Mouse (Mus musculus): ENCODE measurements around the gene Cdc42se1. TPM values are rescaled to one million over a fixed set of nuclear protein-coding genes. Genes with fewer than 3 reads are reported as not detected.

Cdc42se1 gene
- polyA plus RNA-seq (2015; fragmentation: Illumina TruSeq; extraction: RNeasy Lipid Tissue Mini Kit (QIAGEN cat#74804); ENCODE audit: insufficient read depth, low replicate concordance), result 160 TPM

DNA sequence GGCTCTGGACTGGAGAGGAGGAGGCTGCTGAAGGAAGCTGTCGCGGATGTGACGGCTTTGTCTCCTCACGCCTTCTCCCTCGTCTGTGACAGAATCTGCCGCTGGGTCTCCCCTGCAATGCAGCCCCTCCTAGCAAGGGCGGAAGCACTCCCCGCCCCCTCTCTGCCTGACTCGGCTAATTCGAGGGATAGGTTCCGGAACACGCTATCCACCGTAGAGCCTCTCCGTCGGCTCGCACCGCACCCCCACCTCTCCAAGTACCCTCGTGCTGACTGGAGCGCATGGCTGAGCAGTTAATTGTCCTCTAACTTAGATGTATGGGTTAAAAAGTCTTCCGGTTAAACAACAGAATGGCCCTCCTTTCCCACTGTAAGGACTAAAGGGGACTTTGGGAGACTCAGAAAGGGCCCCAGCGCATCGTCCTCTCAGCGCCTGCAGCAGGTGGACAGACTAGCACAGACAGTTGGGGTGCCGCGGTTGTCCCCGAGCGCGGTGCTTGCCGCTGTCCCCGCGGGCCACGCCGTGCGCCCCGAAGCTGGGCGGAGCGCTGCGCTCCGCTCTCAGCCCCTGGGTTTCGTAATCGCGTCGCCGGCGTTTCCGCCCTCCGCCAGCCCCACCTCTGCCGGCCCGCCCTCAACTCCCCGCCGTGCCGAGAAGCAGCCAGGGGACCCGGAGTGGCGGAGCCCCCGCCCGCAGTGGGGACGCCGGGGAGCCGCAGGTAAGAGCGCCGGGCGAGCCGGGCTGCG, at the start of gene Cdc42se1:
TSS of gene Cdc42se1 (plus strand) at position 585 of the 746 bp plus-strand sequence.

GRCm38 (mm10) chr3:95217255-95218134, 11.0 kb upstream of the Cdc42se1 start, which contains the start of gene Gabpb2:
Gene Gabpb2, minus strand, starts transcription at chr3:95217916.

DNA sequence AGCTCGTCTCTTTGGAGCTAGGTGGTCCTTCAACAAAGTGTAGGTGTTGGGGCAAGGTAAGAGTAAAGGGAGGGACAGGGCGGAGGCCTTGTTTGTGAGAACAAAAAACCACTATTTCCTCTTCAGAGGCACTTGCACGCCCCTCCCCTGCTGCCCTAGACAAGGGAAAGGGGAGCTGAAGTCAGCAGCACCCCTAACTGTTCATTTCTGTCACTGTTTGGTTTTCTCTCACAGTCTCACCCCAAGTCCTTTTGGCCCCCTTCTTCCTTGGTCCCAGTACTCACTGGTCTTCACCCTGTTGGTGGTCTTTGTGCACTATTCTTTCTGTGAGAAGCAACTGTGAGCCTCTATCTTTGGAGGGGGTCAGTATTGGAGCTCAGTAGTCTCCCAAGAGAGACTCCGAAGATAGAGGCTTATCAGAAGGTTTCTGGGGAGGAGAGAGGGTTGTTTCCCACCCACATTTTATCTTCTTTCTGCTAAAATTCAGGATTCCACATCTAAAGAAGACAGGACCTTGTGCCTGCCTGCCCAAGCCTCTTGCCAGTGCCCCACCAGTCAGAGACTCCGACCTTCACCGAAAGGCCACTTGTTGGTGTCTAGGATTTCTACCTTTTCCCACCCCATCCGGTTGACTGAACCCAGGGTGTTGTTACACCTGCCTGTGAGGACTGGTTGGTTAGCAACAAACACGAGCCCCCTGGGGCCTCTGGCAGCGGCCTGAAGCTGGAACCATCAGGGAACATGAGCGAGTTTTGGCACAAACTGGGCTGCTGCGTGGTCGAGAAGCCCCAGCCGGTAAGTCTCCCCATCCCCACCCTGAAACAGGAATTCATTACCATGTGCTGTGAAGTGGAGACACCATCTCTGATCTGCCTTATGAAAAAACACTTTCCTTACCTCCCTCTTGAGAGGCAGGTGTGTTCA, 3.0 kb downstream of the Cdc42se1 start, which contains the start of gene Mllt11:
TSS of gene Mllt11 (minus strand) at position 874 of the 924 bp plus-strand sequence.

DNA sequence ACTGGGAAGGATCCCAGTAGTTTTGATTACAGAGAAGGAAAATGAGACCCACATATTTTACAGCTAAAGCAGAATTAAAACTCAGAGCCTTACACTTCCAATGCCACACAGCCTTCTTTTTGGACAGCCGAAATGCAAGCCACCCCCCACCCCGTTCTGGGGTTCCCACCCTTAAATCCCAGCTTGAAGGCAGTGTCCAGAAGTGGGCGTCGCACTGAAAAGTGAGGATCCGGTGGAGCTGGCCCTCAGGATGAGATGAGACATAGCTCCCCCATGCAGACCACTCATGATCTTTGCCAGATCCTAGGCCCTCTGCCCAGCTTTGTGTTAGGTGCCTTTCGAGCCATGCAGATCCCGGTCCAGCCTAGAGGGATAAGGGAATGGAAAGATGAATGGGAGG, 13.0 kb downstream of the Cdc42se1 start, which contains the start of gene Gm128:
TSS of gene Gm128 (minus strand) at position 101 of the 400 bp plus-strand sequence.

GRCm38 (mm10) chr3:95250783-95251424, 22.4 kb downstream of the Cdc42se1 start, which contains the start of gene Bnipl:
Gene Bnipl, minus strand, starts transcription at chr3:95251193.

GRCm38 (mm10) chr3:95281216-95282126, 52.9 kb downstream of the Cdc42se1 start, which contains the start of the genes Mindy1 and Prune1:
Gene Mindy1, plus strand, starts transcription at chr3:95281345.
Gene Prune1, minus strand, starts transcription at chr3:95282076.

Other genes starting within 250 kb of the Cdc42se1 start
- gene Zfp687, start 213.3 kb upstream of the Cdc42se1 start, polyA plus RNA-seq (2015; fragmentation: Illumina TruSeq; extraction: RNeasy Lipid Tissue Mini Kit (QIAGEN cat#74804); ENCODE audit: insufficient read depth, low replicate concordance), result 19.5 TPM
- 88.5 TPM for gene Psmd4, start 186.1 kb upstream of the Cdc42se1 start, polyA plus RNA-seq (2015; fragmentation: Illumina TruSeq; extraction: RNeasy Lipid Tissue Mini Kit (QIAGEN cat#74804); ENCODE audit: insufficient read depth, low replicate concordance)
- 20.2 TPM for gene Pip5k1a, start 121.8 kb upstream of the Cdc42se1 start, polyA plus RNA-seq (2015; fragmentation: Illumina TruSeq; extraction: RNeasy Lipid Tissue Mini Kit (QIAGEN cat#74804); ENCODE audit: insufficient read depth, low replicate concordance)
- gene Vps72, start 117.7 kb upstream of the Cdc42se1 start, polyA plus RNA-seq (2015; fragmentation: Illumina TruSeq; extraction: RNeasy Lipid Tissue Mini Kit (QIAGEN cat#74804); ENCODE audit: insufficient read depth, low replicate concordance), result 33.3 TPM
- gene Tmod4, start 104.3 kb upstream of the Cdc42se1 start, polyA plus RNA-seq (2015; fragmentation: Illumina TruSeq; extraction: RNeasy Lipid Tissue Mini Kit (QIAGEN cat#74804); ENCODE audit: insufficient read depth, low replicate concordance), result 3.3 TPM
- 81.2 TPM for gene Scnm1, start 94.7 kb upstream of the Cdc42se1 start, polyA plus RNA-seq (2015; fragmentation: Illumina TruSeq; extraction: RNeasy Lipid Tissue Mini Kit (QIAGEN cat#74804); ENCODE audit: insufficient read depth, low replicate concordance)
- 10.1 TPM for gene Lysmd1, start 94.6 kb upstream of the Cdc42se1 start, polyA plus RNA-seq (2015; fragmentation: Illumina TruSeq; extraction: RNeasy Lipid Tissue Mini Kit (QIAGEN cat#74804); ENCODE audit: insufficient read depth, low replicate concordance)
- 32.9 TPM for gene Tnfaip8l2, start 86.4 kb upstream of the Cdc42se1 start, polyA plus RNA-seq (2015; fragmentation: Illumina TruSeq; extraction: RNeasy Lipid Tissue Mini Kit (QIAGEN cat#74804); ENCODE audit: insufficient read depth, low replicate concordance)
- gene Sema6c, start 68.3 kb upstream of the Cdc42se1 start, polyA plus RNA-seq (2015; fragmentation: Illumina TruSeq; extraction: RNeasy Lipid Tissue Mini Kit (QIAGEN cat#74804); ENCODE audit: insufficient read depth, low replicate concordance), result 0.69 TPM
- gene Gabpb2, start 10.8 kb upstream of the Cdc42se1 start, polyA plus RNA-seq (2015; fragmentation: Illumina TruSeq; extraction: RNeasy Lipid Tissue Mini Kit (QIAGEN cat#74804); ENCODE audit: insufficient read depth, low replicate concordance), result 109 TPM
- gene Mllt11, start 3.4 kb downstream of the Cdc42se1 start, polyA plus RNA-seq (2015; fragmentation: Illumina TruSeq; extraction: RNeasy Lipid Tissue Mini Kit (QIAGEN cat#74804); ENCODE audit: insufficient read depth, low replicate concordance), result 24.0 TPM
- gene Gm128, start 12.9 kb downstream of the Cdc42se1 start, polyA plus RNA-seq (2015; fragmentation: Illumina TruSeq; extraction: RNeasy Lipid Tissue Mini Kit (QIAGEN cat#74804); ENCODE audit: insufficient read depth, low replicate concordance), result not detected
- not detected for gene Bnipl, start 22.5 kb downstream of the Cdc42se1 start, polyA plus RNA-seq (2015; fragmentation: Illumina TruSeq; extraction: RNeasy Lipid Tissue Mini Kit (QIAGEN cat#74804); ENCODE audit: insufficient read depth, low replicate concordance)
- gene Mindy1, start 52.6 kb downstream of the Cdc42se1 start, polyA plus RNA-seq (2015; fragmentation: Illumina TruSeq; extraction: RNeasy Lipid Tissue Mini Kit (QIAGEN cat#74804); ENCODE audit: insufficient read depth, low replicate concordance), result 37.6 TPM
- 13.4 TPM for gene Prune1, start 53.3 kb downstream of the Cdc42se1 start, polyA plus RNA-seq (2015; fragmentation: Illumina TruSeq; extraction: RNeasy Lipid Tissue Mini Kit (QIAGEN cat#74804); ENCODE audit: insufficient read depth, low replicate concordance)
- 6.3 TPM for gene Anxa9, start 78.4 kb downstream of the Cdc42se1 start, polyA plus RNA-seq (2015; fragmentation: Illumina TruSeq; extraction: RNeasy Lipid Tissue Mini Kit (QIAGEN cat#74804); ENCODE audit: insufficient read depth, low replicate concordance)
- gene Cers2, start 86.1 kb downstream of the Cdc42se1 start, polyA plus RNA-seq (2015; fragmentation: Illumina TruSeq; extraction: RNeasy Lipid Tissue Mini Kit (QIAGEN cat#74804); ENCODE audit: insufficient read depth, low replicate concordance), result 215 TPM
- gene Setdb1, start 128.5 kb downstream of the Cdc42se1 start, polyA plus RNA-seq (2015; fragmentation: Illumina TruSeq; extraction: RNeasy Lipid Tissue Mini Kit (QIAGEN cat#74804); ENCODE audit: insufficient read depth, low replicate concordance), result 47.4 TPM
- gene 4930558C23Rik, start 174.1 kb downstream of the Cdc42se1 start, polyA plus RNA-seq (2015; fragmentation: Illumina TruSeq; extraction: RNeasy Lipid Tissue Mini Kit (QIAGEN cat#74804); ENCODE audit: insufficient read depth, low replicate concordance), result not detected
- 57.5 TPM for gene Arnt, start 205.7 kb downstream of the Cdc42se1 start, polyA plus RNA-seq (2015; fragmentation: Illumina TruSeq; extraction: RNeasy Lipid Tissue Mini Kit (QIAGEN cat#74804); ENCODE audit: insufficient read depth, low replicate concordance)